Mouse (Mus musculus) gastrocnemius, adult 2 months (tissue): ENCODE data around the gene Pnkp. TPM values are rescaled to one million over a fixed set of nuclear protein-coding genes. Genes with fewer than 3 reads are reported as not detected.
"Not testable (repeated sequence)": the region's sequence is repeated elsewhere in the genome, so short reads cannot be mapped to it uniquely, and the experiment has no call there.

ENCODE experiments used
- DNase-seq: peaks from one replicate; pipeline ENCODE4 v3.0.0; 2022
- H3K27ac ChIP-seq: fragments of 200-600 bp; 2 replicates; pipeline ENCODE4 v1.8.1; 2022; ENCODE audit warnings: mild to moderate bottlenecking
- H3K4me3 ChIP-seq: fragments of 200-600 bp; 2 replicates; pipeline ENCODE4 v1.8.1; 2022; ENCODE audit warnings: mild to moderate bottlenecking, moderate library complexity
- CTCF ChIP-seq: fragments of 200-600 bp; IDR thresholded peaks from 2 replicates; pipeline ENCODE4 v1.8.1; 2022; ENCODE audit warnings: antibody characterized with exemption, mild to moderate bottlenecking, moderate library complexity
- intact Hi-C: fragments of 180-260 bp; cut with DNase I; formaldehyde crosslinking; loops from one replicate; pipeline ENCODE4 v1.15.1; 2025
- total RNA-seq, 2 experiments: library from RNA; stranded (reverse); gene quantifications; 2 replicates each; pipeline ENCODE4 v1.2.3; 2021

Gene Pnkp
- total RNA-seq, 2 experiments from 2014 or later, result 19.4 to 21.2 TPM

DNA sequence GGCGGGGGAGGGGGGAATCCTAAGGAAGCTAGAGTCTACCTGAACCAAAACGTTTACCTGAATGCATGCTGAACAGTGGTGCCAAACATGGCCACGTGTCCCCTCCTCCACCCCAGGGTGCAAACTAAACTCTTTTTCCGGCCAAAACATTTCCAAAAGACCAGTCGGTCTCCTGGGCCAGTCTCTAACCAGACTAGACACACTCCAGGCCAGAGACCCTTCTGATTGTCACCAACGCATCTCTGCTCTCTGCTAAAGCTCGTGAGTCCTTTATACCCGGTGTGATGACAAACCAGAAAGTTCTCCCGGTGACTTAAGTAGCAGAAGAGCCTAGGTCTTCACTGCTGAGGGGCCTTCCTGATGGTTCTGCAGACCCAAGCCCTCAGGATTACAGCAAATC, 10.9 kb downstream of the Pnkp start:
- Histone ChIP-seq H3K27ac (peak overlapping the region; percentile 99), H3K4me3 (peak overlapping the region; percentile 97)
- no peak for DNase-seq
- intact Hi-C loops, result no loop called here
- TF ChIP-seq CTCF, result no peak

GRCm38 (mm10) chr7:44868465-44868864, 11.5 kb downstream of the Pnkp start:
- no peak for TF ChIP-seq CTCF
- Histone ChIP-seq H3K4me3 (peak overlapping the region; percentile 97), H3K27ac (peak overlapping the region; percentile 99)
- intact Hi-C loops, result no loop called here
- peak; percentile 51 for DNase-seq

GRCm38 (mm10) chr7:44868919-44869696, 12.2 kb downstream of the Pnkp start:
- DNase-seq, result peak; percentile 85
- peak overlapping the region; percentile 97 for H3K4me3 ChIP-seq
- H3K27ac ChIP-seq, result peak overlapping the region; percentile 99
- intact Hi-C loops, result no loop called here
- no peak; the same call in 1 of the 2 replicates for TF ChIP-seq CTCF

DNA sequence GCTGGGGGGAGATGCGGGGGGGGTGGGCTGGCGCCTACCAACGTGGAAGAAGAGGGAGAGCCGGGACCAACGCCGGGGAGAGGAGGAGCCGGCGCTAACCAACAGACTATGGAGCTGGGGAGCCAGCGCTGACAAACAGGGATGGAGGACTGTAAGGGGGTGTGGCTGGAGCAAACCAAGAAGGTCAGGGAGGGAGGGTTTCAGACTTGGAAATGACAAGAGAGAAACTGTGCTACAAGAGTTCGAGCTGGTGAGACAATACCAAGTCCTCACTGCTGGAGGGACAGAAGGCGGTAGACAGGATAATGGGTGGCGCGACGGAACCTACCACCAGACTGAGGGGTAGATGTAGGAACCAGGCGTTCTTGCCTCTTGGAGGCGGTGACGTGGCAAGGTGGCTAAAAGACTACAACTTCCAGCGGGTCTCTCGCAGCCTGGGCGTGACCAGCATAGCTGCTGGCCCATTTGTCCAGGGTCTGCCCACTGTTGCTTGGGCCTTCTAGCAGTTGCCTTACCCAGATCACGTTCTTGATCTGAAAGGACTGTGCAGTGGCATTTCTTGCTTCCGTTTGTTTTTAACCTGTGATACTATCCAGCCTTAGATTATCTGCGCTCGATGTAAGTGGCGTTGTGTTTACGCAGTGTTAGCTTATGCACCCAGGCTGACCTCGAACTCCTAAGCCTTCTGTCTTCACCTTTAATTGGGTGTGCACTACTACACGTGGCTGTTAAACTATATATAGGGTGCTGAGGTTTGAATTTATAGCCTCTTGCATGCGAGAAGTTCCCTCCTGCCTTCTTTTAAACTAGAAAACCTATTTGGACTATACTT, 13.0 kb downstream of the Pnkp start, which contains the start of gene Ptov1:
TSS of gene Ptov1 (minus strand) at position 92 of the 832 bp plus-strand sequence.
- DNase-seq, result peak; percentile 95
- no peak for TF ChIP-seq CTCF
- intact Hi-C loops, result loop anchor here (2.0 kb wide), 1 partner anchor 23 kb away; the partner anchor contains the start of gene Med25
- peak within 1 kb of the TSS; percentile 99 for H3K27ac ChIP-seq
- H3K4me3 ChIP-seq, result peak within 1 kb of the TSS; percentile 97

GRCm38 (mm10) chr7:44870614-44871013, 13.7 kb downstream of the Pnkp start:
- no peak for DNase-seq
- TF ChIP-seq CTCF, result no peak
- intact Hi-C loops, result loop anchor here (2.0 kb wide), 1 partner anchor 22 kb away; the partner anchor contains the start of gene Med25
- Histone ChIP-seq H3K4me3 (peak overlapping the region; percentile 97), H3K27ac (peak overlapping the region; percentile 99)

DNA sequence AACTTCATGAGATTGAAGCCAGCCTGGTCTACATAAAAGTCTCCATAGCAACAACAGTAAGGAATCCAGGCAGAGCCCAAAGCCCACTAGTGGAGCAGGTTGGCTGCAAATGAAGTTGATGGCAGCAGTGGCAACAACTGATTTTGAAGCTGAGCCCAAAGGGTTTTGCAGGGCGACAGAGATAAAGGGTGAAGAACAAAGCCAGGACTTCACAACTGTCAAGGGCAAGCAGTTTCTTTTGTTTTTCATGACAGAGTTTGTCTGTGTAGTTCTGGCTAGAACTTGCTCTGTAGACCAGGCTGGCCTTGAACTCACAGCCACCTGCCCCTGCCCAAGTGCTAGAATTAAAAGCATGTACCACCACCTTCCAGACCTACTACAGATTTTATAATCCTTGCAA, 14.2 kb downstream of the Pnkp start:
- no peak for DNase-seq
- TF ChIP-seq CTCF, result no peak
- Histone ChIP-seq H3K4me3 (no peak overlapping the region), H3K27ac (peak overlapping the region; percentile 40; the same call in 1 of the 2 replicates)
- intact Hi-C loops, result loop anchor here (2.0 kb wide), 1 partner anchor 22 kb away; the partner anchor contains the start of gene Med25

- H3K27ac ChIP-seq, H3K4me3 ChIP-seq, DNase-seq: not testable (repeated sequence)
- peak; percentile 41 for TF ChIP-seq CTCF
- intact Hi-C loops, result loop anchor here (2.0 kb wide), 2 partner anchors 15 to 21 kb away; partner anchors contain the start of gene Med25
Measured at GRCm38 (mm10) chr7:44871774-44872173, 14.8 kb downstream of the Pnkp start.

DNA sequence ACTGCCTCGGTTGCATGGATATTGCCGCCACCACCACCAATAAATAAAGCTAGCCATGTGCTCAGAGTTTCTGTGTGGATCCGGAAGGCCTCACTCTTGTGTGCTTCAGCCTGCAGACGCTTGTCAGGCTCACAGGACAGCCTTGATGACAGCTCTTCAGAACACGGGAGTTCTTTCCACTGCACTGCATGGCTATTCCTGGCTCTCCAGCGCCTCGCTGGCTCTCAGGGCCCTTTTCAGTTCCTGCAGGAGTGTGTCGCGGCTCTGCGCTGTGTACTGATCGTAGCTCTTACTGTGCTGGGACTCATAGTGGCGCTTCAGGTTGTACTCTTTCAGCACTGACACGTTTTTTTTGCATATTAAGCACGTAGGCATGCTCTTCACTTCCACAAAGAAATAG, 20.9 kb downstream of the Pnkp start:
- H3K4me3 ChIP-seq, result no peak overlapping the region
- intact Hi-C loops, result no loop called here
- no peak for DNase-seq
- no peak for TF ChIP-seq CTCF
- no peak overlapping the region for H3K27ac ChIP-seq

DNA sequence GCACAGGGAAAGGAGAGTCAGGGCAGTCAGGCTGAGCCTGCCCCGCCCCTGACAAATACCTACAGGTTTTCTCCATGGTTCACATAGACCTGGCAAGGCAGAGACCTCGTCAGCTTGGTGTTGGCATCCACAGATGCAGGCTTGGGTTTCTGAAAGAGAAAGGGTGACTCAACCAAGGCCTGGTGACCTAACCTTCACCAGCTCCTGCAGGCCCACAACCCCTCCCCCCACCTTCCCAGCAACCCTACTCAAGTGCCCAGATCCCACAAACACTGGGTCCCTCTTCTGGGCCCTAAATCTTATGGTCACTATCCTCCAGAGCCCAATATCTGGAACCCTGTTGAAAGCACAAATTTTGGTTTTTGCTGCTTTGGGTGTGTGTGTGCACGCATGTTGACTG, 26.1 kb downstream of the Pnkp start:
- Histone ChIP-seq H3K4me3 (no peak overlapping the region), H3K27ac (no peak overlapping the region)
- intact Hi-C loops, result no loop called here
- no peak for DNase-seq
- no peak for TF ChIP-seq CTCF

DNA sequence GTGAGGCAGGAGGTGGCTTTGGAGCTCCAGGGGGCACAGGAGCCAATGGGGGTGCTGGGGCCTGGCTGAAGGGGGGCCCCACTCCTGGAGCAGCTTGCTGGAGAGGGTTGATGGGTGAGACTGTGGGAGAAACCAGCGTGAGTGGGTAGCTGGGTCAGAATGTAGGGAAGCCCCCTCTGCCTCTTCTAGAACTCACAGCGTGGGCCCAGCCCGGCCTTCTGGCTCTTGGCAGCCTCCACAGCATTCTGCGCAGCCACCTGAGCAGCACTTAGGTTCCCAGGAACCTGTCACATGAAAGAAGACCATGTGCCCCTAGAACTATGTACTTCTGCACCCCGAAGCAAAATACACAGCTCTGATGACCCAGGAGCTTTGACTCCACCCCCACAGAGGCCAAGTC, 27.7 kb downstream of the Pnkp start:
- Histone ChIP-seq H3K27ac (no peak overlapping the region), H3K4me3 (no peak overlapping the region)
- no peak for TF ChIP-seq CTCF
- intact Hi-C loops, result no loop called here
- DNase-seq, result no peak

DNA sequence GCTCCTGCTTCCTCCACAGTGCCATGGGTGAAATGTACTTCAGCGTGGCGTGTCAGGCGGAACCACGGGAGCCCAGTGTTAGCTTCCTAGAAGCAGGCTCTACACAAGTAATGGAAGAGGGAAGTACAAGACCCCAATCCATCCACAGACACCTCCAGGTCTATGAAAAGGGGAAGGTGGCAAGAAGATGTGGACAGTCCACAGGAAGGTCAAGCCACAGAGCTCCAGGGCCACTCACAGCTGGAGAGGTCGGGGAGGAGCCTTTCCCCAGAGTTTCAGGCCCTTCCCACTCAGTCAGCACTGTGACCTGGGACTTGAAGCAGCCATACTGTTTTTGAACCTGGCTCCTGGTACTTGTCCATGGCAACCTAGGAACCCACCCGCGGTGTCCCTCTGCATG, 30.0 kb downstream of the Pnkp start:
- DNase-seq, result no peak
- Histone ChIP-seq H3K4me3 (no peak overlapping the region), H3K27ac (peak overlapping the region; percentile 75; the same call in 1 of the 2 replicates)
- intact Hi-C loops, result loop anchor here (2.0 kb wide), 1 partner anchor 14 kb away; no protein-coding TSS in a partner anchor
- TF ChIP-seq CTCF, result no peak

DNA sequence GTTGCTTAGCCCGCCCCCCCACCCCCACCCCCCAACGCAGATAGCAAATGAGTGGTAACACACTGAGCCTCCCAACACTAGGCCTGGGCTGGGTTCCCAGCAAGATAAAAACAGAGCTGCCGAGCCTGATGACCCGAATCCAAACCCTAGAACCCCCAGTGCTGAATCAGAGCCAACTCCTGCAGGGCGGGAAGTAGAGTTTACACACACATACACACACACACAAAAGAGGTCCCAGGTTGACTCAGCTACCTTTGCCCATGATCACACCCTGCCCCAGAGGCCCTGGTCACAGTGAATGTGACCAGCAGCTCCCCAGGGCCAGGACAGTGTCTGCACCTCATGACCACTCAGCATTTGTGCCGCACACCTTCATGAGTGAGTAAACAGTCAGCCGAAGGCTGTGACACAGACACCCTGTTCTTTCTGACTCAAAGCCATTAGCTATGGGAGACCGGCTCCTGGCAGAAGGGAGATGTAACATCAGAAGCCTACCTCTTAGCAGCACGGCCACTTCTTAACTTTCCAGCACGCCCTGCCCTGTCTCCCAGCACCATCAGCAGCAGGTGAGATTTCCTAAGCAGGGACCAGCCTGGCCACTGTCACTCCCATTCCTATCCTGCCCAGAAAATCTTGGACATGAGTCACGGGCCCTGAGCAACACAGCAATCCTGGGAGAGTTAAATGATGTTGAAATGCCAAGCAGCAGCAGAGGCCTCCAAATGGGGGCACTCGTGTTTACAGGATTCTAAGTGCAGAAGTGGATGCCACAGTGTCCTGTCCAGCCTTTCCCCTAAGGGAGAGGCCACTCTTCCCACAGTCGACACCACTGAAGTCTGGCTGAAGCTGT, 31.5 kb downstream of the Pnkp start:
- no peak overlapping the region for H3K4me3 ChIP-seq
- TF ChIP-seq CTCF, result no peak
- H3K27ac ChIP-seq, result peak overlapping the region; percentile 75
- peak; percentile 61 for DNase-seq
- intact Hi-C loops, result no loop called here
